Mouse (Mus musculus): ENCODE data around the gene Olfr703. TPM values are rescaled to one million over a fixed set of nuclear protein-coding genes. Genes with fewer than 3 reads are reported as not detected.

The Olfr703 gene
- not detected in 2 replicates for polyA plus RNA-seq (2015; fragmentation: Nextera tagmentation; extraction: Ambion mirVana)

- Histone ChIP-seq H3K9ac (no peak within 1 kb of the TSS), H3K4me1 (no peaks in the 10 kb centered on the region), H3K9me3 (no peaks in the 10 kb centered on the region), H3K27me3 (no peaks in the 10 kb centered on the region), H3K4me3 (no peak within 1 kb of the TSS), H3K4me2 (no peak within 1 kb of the TSS), H3K27ac (no peak within 1 kb of the TSS), H3K36me3 (no peaks in the 10 kb centered on the region)
- no peak for ATAC-seq (ENCODE audit: insufficient number of reproducible peaks, low FRiP score, low TSS enrichment, low read depth)
- 65% methylated on average over 2 of the region's 2 CpGs for WGBS
Observed at GRCm38 (mm10) chr7:106843060-106843459, at the start of gene Olfr703. Olfr703 (plus strand) TSS chr7:106843360.

GRCm38 (mm10) chr7:106808734-106809133 lies 34.4 kb upstream of the Olfr703 start, which contains the start of gene Olfr700:
Olfr700 (minus strand) TSS chr7:106808834.
- Histone ChIP-seq H3K9ac (no peak within 1 kb of the TSS), H3K27ac (no peak within 1 kb of the TSS), H3K9me3 (no peaks in the 10 kb centered on the region), H3K4me3 (no peak within 1 kb of the TSS), H3K4me1 (no peaks in the 10 kb centered on the region), H3K36me3 (no peaks in the 10 kb centered on the region), H3K27me3 (no peaks in the 10 kb centered on the region), H3K4me2 (no peak within 1 kb of the TSS)
- WGBS = 90% methylated on average over 1 of the region's 1 CpGs
- no peak for ATAC-seq (ENCODE audit: insufficient number of reproducible peaks, low FRiP score, low TSS enrichment, low read depth)

GRCm38 (mm10) chr7:106813829-106814228 lies 29.3 kb upstream of the Olfr703 start, which contains the start of gene Olfr701:
Olfr701 (plus strand) TSS chr7:106814129.
- no peak within 1 kb of the TSS for H3K4me2 ChIP-seq
- H3K4me3 ChIP-seq = no peak within 1 kb of the TSS
- H3K4me1 ChIP-seq = no peaks in the 10 kb centered on the region
- H3K27ac ChIP-seq = no peak within 1 kb of the TSS
- no peaks in the 10 kb centered on the region for H3K27me3 ChIP-seq
- no peaks in the 10 kb centered on the region for H3K9me3 ChIP-seq
- no peak within 1 kb of the TSS for H3K9ac ChIP-seq
- no peak for ATAC-seq (ENCODE audit: insufficient number of reproducible peaks, low FRiP score, low TSS enrichment, low read depth)
- no peaks in the 10 kb centered on the region for H3K36me3 ChIP-seq
- WGBS = 79% methylated on average over 2 of the region's 2 CpGs

- Histone ChIP-seq H3K9ac (no peak overlapping the region), H3K27ac (no peak overlapping the region), H3K36me3 (no peaks in the 10 kb centered on the region), H3K4me2 (no peak overlapping the region), H3K27me3 (no peaks in the 10 kb centered on the region), H3K9me3 (no peaks in the 10 kb centered on the region), H3K4me1 (no peaks in the 10 kb centered on the region), H3K4me3 (no peak overlapping the region)
- no peak for ATAC-seq (ENCODE audit: insufficient number of reproducible peaks, low FRiP score, low TSS enrichment, low read depth)
- 54% methylated on average over 2 of the region's 2 CpGs for WGBS
Observed at GRCm38 (mm10) chr7:106815775-106816174, 27.4 kb upstream of the Olfr703 start.

GRCm38 (mm10) chr7:106818414-106818813 lies 24.7 kb upstream of the Olfr703 start:
- no peaks in the 10 kb centered on the region for H3K36me3 ChIP-seq
- H3K4me2 ChIP-seq = no peak overlapping the region
- no peaks in the 10 kb centered on the region for H3K27me3 ChIP-seq
- no peak for ATAC-seq (ENCODE audit: insufficient number of reproducible peaks, low FRiP score, low TSS enrichment, low read depth)
- H3K9me3 ChIP-seq = no peaks in the 10 kb centered on the region
- H3K27ac ChIP-seq = no peak overlapping the region
- no peak overlapping the region for H3K9ac ChIP-seq
- no peak overlapping the region for H3K4me3 ChIP-seq
- no peaks in the 10 kb centered on the region for H3K4me1 ChIP-seq

GRCm38 (mm10) chr7:106833793-106834192 lies 9.4 kb upstream of the Olfr703 start, which contains the start of gene Olfr702:
Olfr702 (minus strand) TSS chr7:106833893.
- no peak for ATAC-seq (ENCODE audit: insufficient number of reproducible peaks, low FRiP score, low TSS enrichment, low read depth)
- no peaks in the 10 kb centered on the region for H3K27me3 ChIP-seq
- H3K4me2 ChIP-seq = no peak within 1 kb of the TSS
- no peak within 1 kb of the TSS for H3K27ac ChIP-seq
- H3K4me3 ChIP-seq = no peak within 1 kb of the TSS
- H3K9ac ChIP-seq = no peak within 1 kb of the TSS
- no peaks in the 10 kb centered on the region for H3K36me3 ChIP-seq
- H3K4me1 ChIP-seq = no peaks in the 10 kb centered on the region
- no peaks in the 10 kb centered on the region for H3K9me3 ChIP-seq

GRCm38 (mm10) chr7:106862885-106863284 lies 19.7 kb downstream of the Olfr703 start, which contains the start of gene Olfr704:
Olfr704 (plus strand) TSS chr7:106863185.
- H3K27ac ChIP-seq = no peak within 1 kb of the TSS
- H3K27me3 ChIP-seq = no peaks in the 10 kb centered on the region
- H3K36me3 ChIP-seq = no peaks in the 10 kb centered on the region
- no peaks in the 10 kb centered on the region for H3K4me1 ChIP-seq
- no peak within 1 kb of the TSS for H3K4me3 ChIP-seq
- no peak within 1 kb of the TSS for H3K4me2 ChIP-seq
- H3K9me3 ChIP-seq = no peaks in the 10 kb centered on the region
- no peak for ATAC-seq (ENCODE audit: insufficient number of reproducible peaks, low FRiP score, low TSS enrichment, low read depth)
- no peak within 1 kb of the TSS for H3K9ac ChIP-seq

- ATAC-seq (ENCODE audit: insufficient number of reproducible peaks, low FRiP score, low TSS enrichment, low read depth) = no peak
- no peak within 1 kb of the TSS for H3K4me2 ChIP-seq
- no peak within 1 kb of the TSS for H3K9ac ChIP-seq
- H3K4me3 ChIP-seq = no peak within 1 kb of the TSS
- no peak within 1 kb of the TSS for H3K27ac ChIP-seq
- no peaks in the 10 kb centered on the region for H3K4me1 ChIP-seq
- H3K36me3 ChIP-seq = no peaks in the 10 kb centered on the region
- WGBS = 80% methylated on average over 3 of the region's 3 CpGs
- no peaks in the 10 kb centered on the region for H3K27me3 ChIP-seq
- H3K9me3 ChIP-seq = no peaks in the 10 kb centered on the region
Observed at GRCm38 (mm10) chr7:106876791-106877190, 33.6 kb downstream of the Olfr703 start, which contains the start of gene Olfr705. Olfr705 (minus strand) TSS chr7:106876891.

- Histone ChIP-seq H3K36me3 (no peaks in the 10 kb centered on the region), H3K9me3 (no peaks in the 10 kb centered on the region), H3K27me3 (no peaks in the 10 kb centered on the region), H3K9ac (no peak within 1 kb of the TSS), H3K27ac (no peak within 1 kb of the TSS), H3K4me3 (no peak within 1 kb of the TSS), H3K4me1 (no peaks in the 10 kb centered on the region), H3K4me2 (no peak within 1 kb of the TSS)
- ATAC-seq (ENCODE audit: insufficient number of reproducible peaks, low FRiP score, low TSS enrichment, low read depth) = no peak
- WGBS = 79% methylated on average over 2 of the region's 2 CpGs
Observed at GRCm38 (mm10) chr7:106888062-106888461, 44.9 kb downstream of the Olfr703 start, which contains the start of gene Olfr706. Olfr706 (minus strand) TSS chr7:106888162.

Other genes with a start within 250 kb of the Olfr703 start
- not detected in 2 replicates for gene Olfr693, start 162.8 kb upstream of the Olfr703 start, polyA plus RNA-seq (2015; fragmentation: Nextera tagmentation; extraction: Ambion mirVana)
- gene Olfr694, start 151.5 kb upstream of the Olfr703 start, polyA plus RNA-seq (2015; fragmentation: Nextera tagmentation; extraction: Ambion mirVana) = not detected in 2 replicates
- gene Olfr695, start 127.0 kb upstream of the Olfr703 start, polyA plus RNA-seq (2015; fragmentation: Nextera tagmentation; extraction: Ambion mirVana) = not detected in 2 replicates
- not detected in 2 replicates for gene Olfr697, start 100.9 kb upstream of the Olfr703 start, polyA plus RNA-seq (2015; fragmentation: Nextera tagmentation; extraction: Ambion mirVana)
- gene Olfr698, start 88.0 kb upstream of the Olfr703 start, polyA plus RNA-seq (2015; fragmentation: Nextera tagmentation; extraction: Ambion mirVana) = not detected in 2 replicates
- gene Olfr699, start 50.2 kb upstream of the Olfr703 start, polyA plus RNA-seq (2015; fragmentation: Nextera tagmentation; extraction: Ambion mirVana) = not detected in 2 replicates
- gene Olfr700, start 34.5 kb upstream of the Olfr703 start, polyA plus RNA-seq (2015; fragmentation: Nextera tagmentation; extraction: Ambion mirVana) = not detected in 2 replicates
- not detected in 2 replicates for gene Olfr701, start 29.2 kb upstream of the Olfr703 start, polyA plus RNA-seq (2015; fragmentation: Nextera tagmentation; extraction: Ambion mirVana)
- gene Olfr702, start 9.5 kb upstream of the Olfr703 start, polyA plus RNA-seq (2015; fragmentation: Nextera tagmentation; extraction: Ambion mirVana) = not detected in 2 replicates
- not detected in 2 replicates for gene Olfr704, start 19.8 kb downstream of the Olfr703 start, polyA plus RNA-seq (2015; fragmentation: Nextera tagmentation; extraction: Ambion mirVana)
- gene Olfr705, start 33.5 kb downstream of the Olfr703 start, polyA plus RNA-seq (2015; fragmentation: Nextera tagmentation; extraction: Ambion mirVana) = not detected in 2 replicates
- gene Olfr706, start 44.8 kb downstream of the Olfr703 start, polyA plus RNA-seq (2015; fragmentation: Nextera tagmentation; extraction: Ambion mirVana) = not detected in 2 replicates
- not detected in 2 replicates for gene Olfr707, start 57.9 kb downstream of the Olfr703 start, polyA plus RNA-seq (2015; fragmentation: Nextera tagmentation; extraction: Ambion mirVana)
- gene Olfr1532-ps1, start 64.6 kb downstream of the Olfr703 start, polyA plus RNA-seq (2015; fragmentation: Nextera tagmentation; extraction: Ambion mirVana) = not detected in 2 replicates
- gene Olfr709-ps1, start 88.9 kb downstream of the Olfr703 start, polyA plus RNA-seq (2015; fragmentation: Nextera tagmentation; extraction: Ambion mirVana) = not detected in 2 replicates
- gene Olfr710, start 105.0 kb downstream of the Olfr703 start, polyA plus RNA-seq (2015; fragmentation: Nextera tagmentation; extraction: Ambion mirVana) = not detected in 2 replicates
- not detected in 2 replicates for gene Olfr6, start 120.6 kb downstream of the Olfr703 start, polyA plus RNA-seq (2015; fragmentation: Nextera tagmentation; extraction: Ambion mirVana)
- not detected in 2 replicates for gene Olfr711, start 132.1 kb downstream of the Olfr703 start, polyA plus RNA-seq (2015; fragmentation: Nextera tagmentation; extraction: Ambion mirVana)
- gene Olfr2, start 162.7 kb downstream of the Olfr703 start, polyA plus RNA-seq (2015; fragmentation: Nextera tagmentation; extraction: Ambion mirVana) = not detected in 2 replicates
- not detected in 2 replicates for gene Olfr713, start 187.8 kb downstream of the Olfr703 start, polyA plus RNA-seq (2015; fragmentation: Nextera tagmentation; extraction: Ambion mirVana)
- gene Olfr714, start 227.6 kb downstream of the Olfr703 start, polyA plus RNA-seq (2015; fragmentation: Nextera tagmentation; extraction: Ambion mirVana) = not detected in 2 replicates
- not detected in 2 replicates for gene Olfr17, start 249.9 kb downstream of the Olfr703 start, polyA plus RNA-seq (2015; fragmentation: Nextera tagmentation; extraction: Ambion mirVana)

Data from limb, embryonic 15.5 days (tissue).